Mouse (Mus musculus): ENCODE data around the gene Cd3d. TPM values are rescaled to one million over a fixed set of nuclear protein-coding genes. Genes with fewer than 3 reads are reported as not detected.

The Cd3d gene
- polyA plus RNA-seq, 1 experiment from 2014 or later, result not detected

DNA sequence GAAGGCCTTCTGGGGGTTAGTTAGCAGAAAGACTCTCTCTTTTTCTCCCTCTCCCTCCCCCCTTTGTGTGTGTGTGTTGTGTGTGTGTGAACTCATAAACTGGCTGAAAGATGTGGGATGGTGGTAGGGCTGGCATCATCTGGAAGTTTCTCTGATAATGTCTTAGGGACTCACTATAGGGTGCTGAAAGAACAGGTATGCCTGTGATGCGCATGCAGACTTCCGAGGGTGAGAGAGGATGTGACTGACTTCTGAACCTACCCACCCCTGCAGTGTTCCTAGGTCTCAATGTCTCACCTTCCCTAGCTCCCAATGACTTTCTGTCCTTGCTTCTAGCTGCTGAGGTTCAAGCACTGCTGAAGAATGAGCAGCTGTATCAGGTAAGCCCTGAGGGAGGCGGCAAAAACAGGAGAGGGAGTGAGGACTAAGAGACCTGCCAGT, 4.2 kb downstream of the Cd3d start:
- H3K27me3 ChIP-seq (ENCODE audit: control insufficient read depth, insufficient read depth, low read depth, low read length), result no peaks in the 10 kb centered on the region
- H3K9ac ChIP-seq (ENCODE audit: low read depth, low read length), result no peak overlapping the region
- 87% methylated on average over 3 of the region's 3 CpGs for WGBS
- no peaks in the 10 kb centered on the region for H3K4me1 ChIP-seq (ENCODE audit: control insufficient read depth, insufficient read depth, low read length)
- H3K4me3 ChIP-seq (ENCODE audit: low read depth, low read length), result no peak overlapping the region
- H3K36me3 ChIP-seq (ENCODE audit: control insufficient read depth, insufficient read depth, low read length), result no peaks in the 10 kb centered on the region
- H3K4me2 ChIP-seq (ENCODE audit: low read length), result no peak overlapping the region
- no peak overlapping the region for H3K27ac ChIP-seq (ENCODE audit: low read length)
- no peak for ATAC-seq
- H3K9me3 ChIP-seq (replicated peaks; ENCODE audit: control insufficient read depth, low read length, poor library complexity, severe bottlenecking), result no peaks in the 10 kb centered on the region

DNA sequence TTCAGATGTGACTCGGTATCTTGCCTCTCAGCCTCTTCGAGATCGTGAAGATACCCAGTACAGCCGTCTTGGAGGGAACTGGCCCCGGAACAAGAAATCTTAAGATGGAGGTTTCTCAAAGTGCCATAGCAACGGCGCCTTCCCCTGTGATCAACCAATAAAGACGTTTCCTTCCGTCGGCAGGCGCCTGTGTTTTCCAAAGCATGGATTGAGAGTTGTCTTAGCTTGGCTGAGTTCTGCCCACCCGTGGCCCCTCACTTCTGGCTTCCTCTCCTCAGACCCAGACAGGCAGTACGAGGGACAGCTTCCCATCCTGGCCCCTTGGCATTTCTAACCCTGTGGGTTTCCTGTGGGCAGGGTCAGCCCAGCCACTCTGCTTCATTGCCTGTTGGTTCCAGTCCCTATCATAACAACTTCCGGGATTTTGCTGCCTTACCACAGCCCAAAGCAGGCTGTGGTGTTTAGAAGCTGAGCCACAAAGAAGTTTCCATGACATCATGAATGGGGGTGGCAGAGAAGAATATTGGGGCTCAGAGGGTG, 4.7 kb downstream of the Cd3d start:
- Histone ChIP-seq H3K9me3 (replicated peaks; ENCODE audit: control insufficient read depth, low read length, poor library complexity, severe bottlenecking) (no peaks in the 10 kb centered on the region), H3K4me3 (ENCODE audit: low read depth, low read length) (no peak overlapping the region), H3K27ac (ENCODE audit: low read length) (no peak overlapping the region), H3K9ac (ENCODE audit: low read depth, low read length) (no peak overlapping the region), H3K4me1 (ENCODE audit: control insufficient read depth, insufficient read depth, low read length) (no peaks in the 10 kb centered on the region), H3K27me3 (ENCODE audit: control insufficient read depth, insufficient read depth, low read depth, low read length) (no peaks in the 10 kb centered on the region), H3K4me2 (ENCODE audit: low read length) (no peak overlapping the region), H3K36me3 (ENCODE audit: control insufficient read depth, insufficient read depth, low read length) (no peaks in the 10 kb centered on the region)
- no peak for ATAC-seq
- 50% methylated on average over 14 of the region's 14 CpGs for WGBS

DNA sequence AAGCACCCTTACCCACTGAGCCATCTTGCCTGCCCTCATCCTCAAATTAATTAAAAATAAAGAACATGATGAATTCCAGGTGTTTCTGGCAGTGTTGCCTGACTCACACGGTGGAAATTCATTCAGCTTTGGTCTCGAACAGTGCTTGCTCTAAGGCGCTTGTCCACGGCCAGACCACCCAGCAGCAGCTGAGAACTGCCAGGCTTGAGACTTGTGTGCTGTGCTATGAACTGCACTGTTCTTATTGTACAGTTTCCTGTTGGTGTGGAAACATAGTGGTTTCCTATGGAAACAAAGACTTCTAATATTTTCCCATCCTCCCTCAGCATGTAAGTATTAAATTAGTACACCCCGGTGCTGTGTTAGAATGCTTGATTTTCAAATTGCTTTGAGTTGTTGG, 5.4 kb downstream of the Cd3d start:
- WGBS, result 76% methylated on average over 5 of the region's 5 CpGs
- H3K4me2 ChIP-seq (ENCODE audit: low read length), result no peak overlapping the region
- H3K27ac ChIP-seq (ENCODE audit: low read length), result no peak overlapping the region
- no peaks in the 10 kb centered on the region for H3K4me1 ChIP-seq (ENCODE audit: control insufficient read depth, insufficient read depth, low read length)
- no peaks in the 10 kb centered on the region for H3K9me3 ChIP-seq (replicated peaks; ENCODE audit: control insufficient read depth, low read length, poor library complexity, severe bottlenecking)
- no peak overlapping the region for H3K9ac ChIP-seq (ENCODE audit: low read depth, low read length)
- H3K36me3 ChIP-seq (ENCODE audit: control insufficient read depth, insufficient read depth, low read length), result no peaks in the 10 kb centered on the region
- no peak overlapping the region for H3K4me3 ChIP-seq (ENCODE audit: low read depth, low read length)
- H3K27me3 ChIP-seq (ENCODE audit: control insufficient read depth, insufficient read depth, low read depth, low read length), result no peaks in the 10 kb centered on the region
- ATAC-seq, result no peak

DNA sequence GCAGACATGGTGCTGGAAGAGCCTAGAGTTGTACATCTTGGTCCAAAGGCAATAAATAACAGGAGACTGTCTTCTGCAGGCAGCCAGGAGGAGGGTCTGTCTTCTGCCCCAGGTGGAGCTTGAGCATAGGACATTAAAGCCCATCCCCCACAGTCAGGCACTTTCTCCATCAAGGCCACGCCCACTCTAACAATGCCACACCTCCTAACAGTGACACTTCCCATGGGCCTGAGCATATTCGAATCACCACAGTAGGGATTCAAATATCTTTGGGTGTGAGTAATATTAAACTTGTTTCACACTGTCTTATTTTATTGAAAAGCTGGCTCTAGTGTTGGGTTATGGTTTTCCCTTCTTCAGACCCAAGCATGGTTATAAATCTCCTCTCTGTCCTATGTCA, 10.2 kb downstream of the Cd3d start:
- H3K4me2 ChIP-seq (ENCODE audit: low read length), result no peak overlapping the region
- no peak overlapping the region for H3K4me3 ChIP-seq (ENCODE audit: low read depth, low read length)
- no peak for ATAC-seq
- H3K4me1 ChIP-seq (ENCODE audit: control insufficient read depth, insufficient read depth, low read length), result no peaks in the 10 kb centered on the region
- H3K27me3 ChIP-seq (ENCODE audit: control insufficient read depth, insufficient read depth, low read depth, low read length), result no peaks in the 10 kb centered on the region
- no peak overlapping the region for H3K9ac ChIP-seq (ENCODE audit: low read depth, low read length)
- WGBS, result 81% methylated on average over 2 of the region's 2 CpGs
- no peak overlapping the region for H3K27ac ChIP-seq (ENCODE audit: low read length)
- H3K36me3 ChIP-seq (ENCODE audit: control insufficient read depth, insufficient read depth, low read length), result no peaks in the 10 kb centered on the region
- no peaks in the 10 kb centered on the region for H3K9me3 ChIP-seq (replicated peaks; ENCODE audit: control insufficient read depth, low read length, poor library complexity, severe bottlenecking)

DNA sequence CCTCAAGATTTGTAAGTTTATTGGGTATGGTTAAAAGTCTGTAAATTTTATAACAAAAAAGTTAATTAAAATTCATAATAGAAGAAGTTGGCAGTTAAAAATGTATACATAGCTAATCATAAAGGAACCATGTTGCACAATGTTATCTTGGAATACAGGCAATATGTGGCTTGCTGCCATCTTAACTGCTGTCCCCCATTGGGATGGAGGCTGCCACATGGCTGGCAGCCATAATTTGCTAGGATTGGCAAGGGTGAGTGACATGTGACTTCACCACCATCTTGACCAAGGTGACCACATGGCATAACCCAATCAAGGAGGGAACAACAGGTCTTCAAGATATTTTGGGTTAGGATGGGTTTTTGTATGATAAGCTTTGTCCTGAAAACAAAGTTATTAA, 10.7 kb downstream of the Cd3d start:
- H3K36me3 ChIP-seq (ENCODE audit: control insufficient read depth, insufficient read depth, low read length), result no peaks in the 10 kb centered on the region
- no peaks in the 10 kb centered on the region for H3K4me1 ChIP-seq (ENCODE audit: control insufficient read depth, insufficient read depth, low read length)
- H3K27ac ChIP-seq (ENCODE audit: low read length), result no peak overlapping the region
- no peaks in the 10 kb centered on the region for H3K9me3 ChIP-seq (replicated peaks; ENCODE audit: control insufficient read depth, low read length, poor library complexity, severe bottlenecking)
- no peak overlapping the region for H3K4me2 ChIP-seq (ENCODE audit: low read length)
- no peak overlapping the region for H3K9ac ChIP-seq (ENCODE audit: low read depth, low read length)
- no peaks in the 10 kb centered on the region for H3K27me3 ChIP-seq (ENCODE audit: control insufficient read depth, insufficient read depth, low read depth, low read length)
- H3K4me3 ChIP-seq (ENCODE audit: low read depth, low read length), result no peak overlapping the region
- ATAC-seq, result no peak

DNA sequence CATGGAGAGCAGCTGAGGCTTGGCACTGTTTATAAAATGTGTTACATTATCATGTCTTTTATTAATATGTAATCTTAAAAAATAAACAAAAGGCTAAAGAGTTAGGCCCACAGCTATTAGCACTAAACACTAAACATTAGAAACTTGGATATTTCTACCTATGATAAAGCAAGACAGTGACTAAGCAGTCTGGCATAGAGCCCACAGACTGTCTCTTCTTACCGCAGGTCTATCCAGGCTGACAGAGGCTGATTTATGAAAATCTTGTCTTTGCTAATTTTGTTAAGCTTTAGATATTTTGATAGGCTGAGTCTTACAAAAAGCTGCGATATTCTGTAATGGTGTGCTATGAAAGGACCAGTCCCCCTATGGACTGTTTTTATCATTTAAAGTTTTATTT, 11.7 kb downstream of the Cd3d start:
- Histone ChIP-seq H3K4me2 (ENCODE audit: low read length) (no peak overlapping the region), H3K27me3 (ENCODE audit: control insufficient read depth, insufficient read depth, low read depth, low read length) (no peaks in the 10 kb centered on the region), H3K4me1 (ENCODE audit: control insufficient read depth, insufficient read depth, low read length) (no peaks in the 10 kb centered on the region), H3K9me3 (replicated peaks; ENCODE audit: control insufficient read depth, low read length, poor library complexity, severe bottlenecking) (no peaks in the 10 kb centered on the region), H3K36me3 (ENCODE audit: control insufficient read depth, insufficient read depth, low read length) (no peaks in the 10 kb centered on the region), H3K9ac (ENCODE audit: low read depth, low read length) (no peak overlapping the region), H3K4me3 (ENCODE audit: low read depth, low read length) (no peak overlapping the region), H3K27ac (ENCODE audit: low read length) (no peak overlapping the region)
- WGBS, result 94% methylated on average over 2 of the region's 2 CpGs
- no peak for ATAC-seq

DNA sequence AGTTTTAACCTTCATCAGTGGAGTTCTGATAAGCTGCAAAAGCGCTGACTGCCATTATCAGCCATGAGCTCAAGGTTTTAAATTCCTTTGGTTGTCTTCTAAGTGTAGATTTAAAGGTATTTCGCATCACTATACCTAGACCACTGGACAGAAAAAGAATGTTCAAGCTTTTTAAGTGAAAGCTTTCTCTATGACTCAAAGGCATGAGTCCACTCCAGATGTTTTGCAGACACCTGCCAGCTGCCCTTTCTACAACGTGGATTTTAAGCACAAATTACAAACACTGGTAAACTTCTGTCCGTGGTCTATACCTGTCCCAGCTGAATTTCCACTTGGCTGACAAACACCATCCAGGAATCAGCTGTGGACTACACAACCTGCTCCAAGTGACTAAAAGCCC, 13.4 kb downstream of the Cd3d start:
- H3K9me3 ChIP-seq (replicated peaks; ENCODE audit: control insufficient read depth, low read length, poor library complexity, severe bottlenecking), result no peaks in the 10 kb centered on the region
- H3K4me1 ChIP-seq (ENCODE audit: control insufficient read depth, insufficient read depth, low read length), result no peaks in the 10 kb centered on the region
- no peak overlapping the region for H3K9ac ChIP-seq (ENCODE audit: low read depth, low read length)
- H3K36me3 ChIP-seq (ENCODE audit: control insufficient read depth, insufficient read depth, low read length), result no peaks in the 10 kb centered on the region
- no peak overlapping the region for H3K4me3 ChIP-seq (ENCODE audit: low read depth, low read length)
- H3K4me2 ChIP-seq (ENCODE audit: low read length), result no peak overlapping the region
- no peak for ATAC-seq
- no peaks in the 10 kb centered on the region for H3K27me3 ChIP-seq (ENCODE audit: control insufficient read depth, insufficient read depth, low read depth, low read length)
- no peak overlapping the region for H3K27ac ChIP-seq (ENCODE audit: low read length)
- WGBS, result 85% methylated on average over 4 of the region's 4 CpGs

DNA sequence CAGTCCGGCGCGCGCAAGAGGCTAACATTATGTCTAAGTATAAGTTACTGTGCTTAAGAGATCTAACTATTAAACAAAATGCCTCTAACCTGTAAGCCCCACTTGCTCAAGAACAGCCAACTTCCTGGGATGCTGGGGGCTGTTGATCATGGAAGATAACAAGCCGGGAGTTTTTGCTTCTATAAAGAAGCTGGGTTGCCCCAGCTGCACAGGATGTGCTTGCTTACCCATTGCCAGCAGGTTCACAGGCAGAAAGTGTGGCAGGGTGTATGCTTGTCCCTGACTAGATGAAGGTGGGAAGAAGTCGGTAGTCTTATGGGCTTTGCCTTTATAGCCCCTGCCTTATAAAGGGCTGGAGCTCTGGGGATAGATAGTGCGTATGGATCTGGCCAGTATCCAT, 15.0 kb downstream of the Cd3d start:
- 96% methylated on average over 7 of the region's 7 CpGs for WGBS
- H3K9ac ChIP-seq (ENCODE audit: low read depth, low read length), result no peak overlapping the region
- H3K27ac ChIP-seq (ENCODE audit: low read length), result no peak overlapping the region
- H3K27me3 ChIP-seq (ENCODE audit: control insufficient read depth, insufficient read depth, low read depth, low read length), result no peaks in the 10 kb centered on the region
- H3K4me2 ChIP-seq (ENCODE audit: low read length), result no peak overlapping the region
- no peak for ATAC-seq
- no peak overlapping the region for H3K4me3 ChIP-seq (ENCODE audit: low read depth, low read length)
- no peaks in the 10 kb centered on the region for H3K4me1 ChIP-seq (ENCODE audit: control insufficient read depth, insufficient read depth, low read length)
- H3K36me3 ChIP-seq (ENCODE audit: control insufficient read depth, insufficient read depth, low read length), result no peaks in the 10 kb centered on the region
- no peaks in the 10 kb centered on the region for H3K9me3 ChIP-seq (replicated peaks; ENCODE audit: control insufficient read depth, low read length, poor library complexity, severe bottlenecking)

DNA sequence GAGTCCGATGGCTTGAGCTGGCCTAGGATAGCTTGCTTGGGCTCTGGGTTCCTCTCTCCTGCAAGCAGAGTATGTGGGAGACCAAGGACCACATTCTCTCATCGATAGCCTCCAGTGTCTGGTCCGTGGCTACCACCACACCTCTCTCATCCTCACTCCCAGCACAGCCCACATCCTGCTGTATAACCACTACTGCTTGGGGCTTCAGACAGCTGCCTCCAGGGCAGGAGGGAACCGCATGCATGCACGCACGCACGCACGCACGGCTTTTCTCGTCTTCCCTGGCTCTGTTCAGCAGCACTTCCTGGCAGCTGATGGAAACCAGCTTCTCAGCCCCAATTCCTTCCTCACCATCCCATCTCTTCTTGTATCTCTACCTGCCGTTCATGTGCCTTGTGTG, 16.6 kb downstream of the Cd3d start:
- ATAC-seq, result no peak
- Histone ChIP-seq H3K4me2 (ENCODE audit: low read length) (no peak overlapping the region), H3K9ac (ENCODE audit: low read depth, low read length) (no peak overlapping the region), H3K36me3 (ENCODE audit: control insufficient read depth, insufficient read depth, low read length) (no peaks in the 10 kb centered on the region), H3K9me3 (replicated peaks; ENCODE audit: control insufficient read depth, low read length, poor library complexity, severe bottlenecking) (no peaks in the 10 kb centered on the region), H3K4me3 (ENCODE audit: low read depth, low read length) (no peak overlapping the region), H3K4me1 (ENCODE audit: control insufficient read depth, insufficient read depth, low read length) (no peaks in the 10 kb centered on the region), H3K27me3 (ENCODE audit: control insufficient read depth, insufficient read depth, low read depth, low read length) (no peaks in the 10 kb centered on the region), H3K27ac (ENCODE audit: low read length) (no peak overlapping the region)
- 78% methylated on average over 11 of the region's 11 CpGs for WGBS

DNA sequence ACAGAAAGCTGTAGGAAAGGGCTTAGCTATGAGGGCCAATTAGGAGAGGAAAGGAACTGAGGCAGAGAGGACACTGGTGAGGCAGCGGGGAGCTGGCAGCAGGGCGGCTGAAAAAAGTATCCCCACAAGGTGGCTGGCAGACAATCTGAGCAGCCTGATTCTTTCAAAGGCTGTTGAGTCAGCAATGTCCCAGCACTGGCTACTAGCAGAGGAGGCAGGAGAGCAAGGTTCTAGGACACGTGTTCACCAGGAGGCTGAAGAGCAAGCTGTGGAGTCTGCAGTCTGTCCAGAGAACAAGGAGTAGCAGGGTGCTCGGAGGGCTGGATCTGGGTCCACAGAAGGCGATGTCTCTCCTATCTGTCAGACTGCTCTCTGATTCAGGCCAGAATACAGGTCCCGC, 17.6 kb downstream of the Cd3d start:
- no peak overlapping the region for H3K27ac ChIP-seq (ENCODE audit: low read length)
- no peak overlapping the region for H3K4me3 ChIP-seq (ENCODE audit: low read depth, low read length)
- H3K36me3 ChIP-seq (ENCODE audit: control insufficient read depth, insufficient read depth, low read length), result no peaks in the 10 kb centered on the region
- ATAC-seq, result no peak
- no peaks in the 10 kb centered on the region for H3K4me1 ChIP-seq (ENCODE audit: control insufficient read depth, insufficient read depth, low read length)
- no peak overlapping the region for H3K4me2 ChIP-seq (ENCODE audit: low read length)
- no peaks in the 10 kb centered on the region for H3K9me3 ChIP-seq (replicated peaks; ENCODE audit: control insufficient read depth, low read length, poor library complexity, severe bottlenecking)
- H3K27me3 ChIP-seq (ENCODE audit: control insufficient read depth, insufficient read depth, low read depth, low read length), result no peaks in the 10 kb centered on the region
- WGBS, result 63% methylated on average over 6 of the region's 6 CpGs
- H3K9ac ChIP-seq (ENCODE audit: low read depth, low read length), result no peak overlapping the region

Data from midbrain, embryonic 16.5 days (tissue).